Mouse (Mus musculus) gastrocnemius, postnatal 25 days (tissue): ENCODE results near the gene Cep95. TPM values are rescaled to one million over a fixed set of nuclear protein-coding genes. Genes with fewer than 3 reads are reported as not detected.
"Not testable (repeated sequence)": the region's sequence is repeated elsewhere in the genome, so short reads cannot be mapped to it uniquely, and the experiment has no call there.

Experiments used
- DNase-seq: peaks from one replicate; pipeline ENCODE4 v3.0.0; 2022
- total RNA-seq, 2 experiments: library from RNA; stranded (reverse); gene quantifications; 1 replicate in 1 of 2; 2 replicates in 1 of 2; pipeline ENCODE4 v1.2.3; 2021

Cep95 gene
- total RNA-seq, 2 experiments from 2014 or later, result 4.1 to 4.8 TPM

DNA sequence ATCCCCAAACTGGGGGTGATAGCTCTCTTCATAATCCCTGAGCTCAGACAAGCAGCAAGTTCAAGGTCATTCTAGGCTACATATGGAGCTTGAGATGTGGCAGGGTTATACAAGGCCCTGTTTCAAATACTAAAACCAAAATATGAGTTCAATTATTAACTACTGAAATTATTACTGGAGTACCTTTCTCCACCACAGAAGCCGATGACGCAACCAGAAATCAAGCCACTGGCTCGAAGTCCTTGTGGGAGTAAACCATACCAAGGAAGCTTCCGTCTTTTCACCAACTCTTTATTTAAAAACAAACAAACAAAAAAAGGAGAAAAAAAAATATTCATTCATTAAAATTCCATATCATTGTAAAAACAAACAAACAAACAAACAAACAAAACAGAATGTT, 12.1 kb upstream of the Cep95 start:
- DNase-seq, result no peak

DNA sequence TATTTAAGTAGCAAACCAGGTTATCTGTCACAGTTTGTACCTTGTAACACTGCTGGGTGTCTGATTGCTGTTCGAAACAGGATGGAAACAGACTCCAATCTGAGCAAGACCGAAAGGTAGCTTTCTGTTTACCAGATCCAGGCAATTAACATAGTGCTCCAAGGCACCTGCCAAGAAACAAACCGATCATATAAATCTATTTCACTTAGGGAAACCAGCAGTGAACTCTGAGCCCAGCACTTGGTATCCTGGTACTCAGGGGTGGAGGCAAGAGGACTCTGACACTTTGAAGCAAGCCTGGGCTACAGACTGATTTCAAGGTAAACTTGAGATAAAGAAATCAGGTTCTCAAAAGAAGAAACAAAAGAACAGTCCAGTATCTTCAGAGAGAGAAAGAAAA, 11.7 kb upstream of the Cep95 start:
- no peak for DNase-seq

DNA sequence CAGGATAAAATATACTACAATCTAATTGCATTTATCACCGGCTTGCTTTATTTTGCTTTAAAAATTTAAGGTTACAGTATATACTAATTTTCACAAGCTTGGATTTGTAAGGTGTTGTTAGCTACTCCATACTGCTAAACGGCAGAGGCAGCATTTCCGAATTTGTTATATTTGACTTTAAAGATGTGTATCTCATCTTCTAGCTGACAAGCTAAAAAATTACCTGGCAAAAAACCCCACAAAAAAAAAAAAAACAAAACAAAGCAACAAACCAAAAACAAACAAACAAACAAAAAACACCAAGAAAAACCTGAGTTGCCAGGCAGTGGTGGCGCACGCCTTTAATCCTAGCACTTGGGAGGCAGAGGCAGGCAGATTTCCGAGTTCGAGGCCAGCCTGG, 10.9 kb upstream of the Cep95 start:
- no peak for DNase-seq

DNA sequence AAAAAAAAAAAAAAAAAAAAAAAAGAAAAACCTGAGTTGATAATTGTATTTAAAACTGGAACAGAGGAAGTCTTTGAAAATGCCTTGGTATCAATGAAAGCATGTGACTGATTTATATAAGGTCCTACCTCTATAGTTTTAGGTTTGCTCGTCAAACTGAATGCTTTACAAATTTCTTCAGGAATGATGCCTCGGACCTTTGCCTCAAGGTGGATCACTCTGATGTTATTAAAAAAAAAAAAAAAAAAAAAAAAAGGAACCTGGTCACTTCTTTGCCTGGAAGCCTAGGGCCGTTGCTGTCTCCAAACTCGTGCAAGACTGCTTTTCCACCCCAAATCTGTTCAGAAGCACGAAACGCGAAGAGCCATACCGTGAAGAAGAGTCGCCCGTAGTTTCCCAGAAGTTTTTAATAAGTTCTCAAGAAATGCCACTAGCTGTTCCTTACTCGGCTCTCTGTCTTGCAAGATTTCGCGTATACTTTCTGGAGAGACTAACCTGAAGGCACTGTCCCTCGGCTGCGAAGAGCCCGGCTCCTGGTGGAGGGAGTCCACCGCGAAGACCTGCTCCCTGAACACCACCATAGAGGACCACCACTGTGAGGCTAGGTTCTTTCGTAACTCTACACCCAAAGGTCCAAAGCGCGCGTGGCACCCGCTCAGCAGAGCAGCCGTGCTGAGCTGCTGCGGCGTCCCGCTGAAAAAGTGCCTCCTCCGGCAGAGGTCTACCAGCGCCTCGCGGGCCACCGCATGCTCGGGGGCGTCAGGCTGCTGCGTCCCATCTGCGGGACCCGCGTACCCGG, 10.3 kb upstream of the Cep95 start:
- DNase-seq, result no peak

DNA sequence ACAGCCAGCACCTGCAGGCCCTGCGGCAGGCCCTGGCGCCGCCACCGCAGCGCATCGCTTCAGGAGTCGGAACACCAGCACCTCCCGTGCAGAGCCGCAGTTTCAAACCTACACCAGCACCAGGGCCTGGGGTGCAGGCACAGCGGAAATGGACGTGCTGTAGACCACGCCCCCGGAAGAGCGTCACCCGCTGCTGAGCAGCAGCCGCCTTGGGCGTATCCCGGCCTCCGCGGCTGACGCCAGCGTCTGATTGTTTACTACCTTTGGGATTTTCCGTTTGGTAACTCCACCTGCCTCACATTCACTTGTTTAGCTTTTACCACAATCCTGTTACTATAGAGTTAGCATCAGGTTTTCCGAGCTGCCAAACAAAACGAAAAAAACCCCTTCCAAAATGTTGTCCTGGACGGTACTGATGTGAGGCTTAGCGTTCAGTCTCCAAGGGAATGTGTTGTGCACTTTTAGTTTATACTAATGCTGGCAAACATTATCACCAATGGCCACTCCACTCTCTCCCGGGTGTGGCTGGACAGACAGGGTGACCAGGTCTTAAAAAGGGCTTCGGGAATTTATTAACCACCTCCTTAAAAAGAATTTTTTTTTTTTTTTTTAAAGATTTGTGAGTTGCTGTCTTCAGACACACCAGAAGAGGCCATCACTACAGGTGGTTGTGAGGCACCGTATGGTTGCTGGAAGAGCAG, 9.5 kb upstream of the Cep95 start, which contains the start of gene Polg2:
Polg2 (minus strand) TSS at position 150 of the 701 bp plus-strand sequence.
- peak; percentile 90 for DNase-seq

DNA sequence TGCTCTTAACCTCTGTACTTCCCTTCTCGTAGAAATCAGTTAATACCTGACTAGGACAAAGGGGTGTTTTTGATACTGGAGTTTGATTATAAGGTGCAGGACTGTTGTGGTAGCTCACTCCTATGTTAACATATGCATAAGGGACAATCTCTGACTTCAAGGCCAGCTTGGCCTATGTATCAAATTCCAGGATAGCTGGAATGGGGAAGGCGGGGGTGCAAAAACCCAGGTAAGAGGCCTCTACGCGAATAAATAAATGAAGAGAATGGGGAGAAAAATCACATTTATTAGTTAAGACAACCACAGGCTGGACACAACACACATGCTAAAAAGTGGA, 9.0 kb upstream of the Cep95 start:
- DNase-seq, result no peak

DNA sequence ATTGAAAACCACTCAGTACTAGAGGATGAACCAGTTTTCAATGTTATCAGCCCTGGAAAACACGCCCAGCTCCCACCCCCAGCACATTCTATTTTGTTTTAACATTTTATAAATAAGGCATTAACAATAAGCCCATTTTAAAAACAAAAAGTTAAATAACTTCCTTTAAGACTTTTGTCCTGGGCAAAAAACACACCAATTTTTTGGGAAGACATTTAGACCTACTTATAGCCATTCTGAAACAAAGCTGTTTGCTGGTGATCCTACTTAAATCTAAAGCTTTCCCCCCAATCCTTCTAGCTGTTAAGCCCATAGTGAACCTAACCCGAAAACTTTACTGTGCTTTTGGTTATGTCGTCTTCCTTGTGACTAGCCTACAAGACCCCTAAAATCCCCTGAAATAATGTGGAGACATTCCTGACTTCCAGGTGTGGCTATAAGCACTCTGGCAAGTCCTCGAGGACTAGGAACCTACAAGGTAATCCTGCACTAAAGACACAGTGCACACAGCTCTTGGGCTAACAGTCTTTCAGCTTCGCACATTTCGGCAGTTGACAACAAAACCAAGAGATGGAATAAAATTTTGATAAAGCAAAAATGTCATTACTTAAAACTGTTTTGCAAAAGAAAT, 8.3 kb upstream of the Cep95 start:
- DNase-seq, result no peak

DNA sequence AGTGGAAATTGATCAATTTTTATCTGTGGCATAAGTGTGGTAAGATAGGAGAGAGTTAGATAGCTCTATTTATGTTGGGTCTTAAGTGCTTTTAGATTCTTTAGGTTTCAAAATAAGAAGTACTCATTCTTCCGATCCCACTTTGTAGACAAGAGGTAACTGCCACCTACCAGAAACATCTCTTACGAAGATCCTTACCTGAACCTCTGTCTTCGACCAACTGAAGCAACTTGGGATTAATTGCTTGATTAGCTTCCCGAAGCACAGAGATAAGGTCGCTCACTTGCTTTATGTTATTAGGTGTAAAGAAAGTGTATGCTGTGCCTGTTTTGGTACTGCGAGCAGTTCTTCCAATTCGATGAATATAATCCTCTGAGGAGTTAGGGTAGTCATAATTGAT, 6.8 kb upstream of the Cep95 start:
- DNase-seq, result not testable (repeated sequence)

DNA sequence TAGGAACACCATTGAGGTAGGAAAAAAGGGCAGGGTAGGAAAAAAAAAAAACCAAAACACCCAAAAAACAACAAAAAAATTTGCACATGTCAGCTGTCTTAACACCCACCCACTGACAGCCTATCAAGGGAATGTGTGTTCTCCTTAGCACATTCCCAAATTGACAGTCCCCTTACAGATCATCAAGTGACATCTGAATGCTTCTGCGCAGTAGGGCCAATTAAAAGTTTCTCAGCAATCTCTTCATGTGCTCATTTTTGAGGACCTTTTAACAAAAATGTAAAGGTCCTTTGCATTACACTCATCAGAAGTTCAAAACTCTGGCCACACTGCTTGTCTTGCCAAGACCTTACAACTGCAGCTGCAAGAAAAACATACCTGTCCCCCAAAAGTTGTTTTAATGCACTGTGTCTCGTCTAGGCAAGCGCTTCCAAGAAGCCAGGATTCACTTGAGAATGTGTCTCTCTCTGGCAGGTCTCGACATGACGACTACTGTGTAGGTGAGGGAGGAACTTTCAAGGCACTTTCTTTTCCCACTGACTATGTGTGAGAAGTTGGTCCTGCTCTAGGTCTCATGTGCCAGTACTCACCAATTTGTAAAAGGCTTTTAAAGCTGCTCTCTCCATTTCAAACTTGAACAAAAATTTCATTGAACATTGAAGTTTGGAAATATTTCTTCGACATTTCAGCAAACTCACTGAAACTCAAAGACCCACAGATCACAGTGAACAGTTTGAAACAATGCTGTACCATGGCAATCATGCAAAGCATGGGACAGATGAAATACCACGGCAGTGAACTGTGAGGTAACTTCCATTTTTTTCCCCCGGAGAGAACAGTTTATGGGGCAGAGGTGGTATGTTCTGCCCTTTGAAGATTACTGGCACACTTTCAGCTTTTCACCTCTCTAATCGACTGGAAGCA, 5.9 kb upstream of the Cep95 start:
- no peak for DNase-seq

DNA sequence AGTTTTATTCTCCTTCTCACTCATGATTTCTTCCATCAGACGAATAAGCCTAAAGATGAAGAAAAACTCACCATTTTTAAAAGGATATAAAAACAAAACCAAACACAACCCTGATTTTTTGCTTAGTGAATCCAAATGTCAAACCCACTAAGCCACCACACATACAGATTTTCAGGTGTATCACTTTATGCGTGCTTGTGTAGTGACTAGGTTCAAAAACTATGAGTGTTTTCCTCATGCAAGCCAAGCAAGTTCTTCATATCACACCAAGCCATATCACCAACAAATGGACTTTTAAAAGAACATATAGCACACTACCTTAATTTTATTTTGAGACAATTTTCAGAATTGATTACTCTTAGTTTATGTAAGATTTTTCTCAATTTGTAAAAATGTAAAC, 4.6 kb upstream of the Cep95 start:
- no peak for DNase-seq

DNA sequence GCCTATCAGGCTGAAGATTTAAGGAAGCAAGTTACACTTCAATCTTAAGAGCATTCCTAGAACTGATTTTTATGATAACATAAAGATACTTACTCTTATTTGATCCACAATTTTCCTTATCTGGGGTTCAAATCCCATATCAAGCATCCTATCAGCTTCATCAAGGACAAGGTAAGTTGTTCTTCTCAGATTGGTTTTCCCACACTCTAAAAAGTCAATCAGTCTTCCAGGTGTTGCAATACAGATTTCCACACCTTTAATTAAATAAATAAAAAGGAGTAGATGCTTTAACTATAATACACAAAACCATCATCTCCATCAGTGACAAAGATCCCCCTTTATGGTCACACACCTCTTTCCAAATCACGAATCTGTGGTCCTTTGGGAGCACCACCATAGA, 4.0 kb upstream of the Cep95 start:
- no peak for DNase-seq

DNA sequence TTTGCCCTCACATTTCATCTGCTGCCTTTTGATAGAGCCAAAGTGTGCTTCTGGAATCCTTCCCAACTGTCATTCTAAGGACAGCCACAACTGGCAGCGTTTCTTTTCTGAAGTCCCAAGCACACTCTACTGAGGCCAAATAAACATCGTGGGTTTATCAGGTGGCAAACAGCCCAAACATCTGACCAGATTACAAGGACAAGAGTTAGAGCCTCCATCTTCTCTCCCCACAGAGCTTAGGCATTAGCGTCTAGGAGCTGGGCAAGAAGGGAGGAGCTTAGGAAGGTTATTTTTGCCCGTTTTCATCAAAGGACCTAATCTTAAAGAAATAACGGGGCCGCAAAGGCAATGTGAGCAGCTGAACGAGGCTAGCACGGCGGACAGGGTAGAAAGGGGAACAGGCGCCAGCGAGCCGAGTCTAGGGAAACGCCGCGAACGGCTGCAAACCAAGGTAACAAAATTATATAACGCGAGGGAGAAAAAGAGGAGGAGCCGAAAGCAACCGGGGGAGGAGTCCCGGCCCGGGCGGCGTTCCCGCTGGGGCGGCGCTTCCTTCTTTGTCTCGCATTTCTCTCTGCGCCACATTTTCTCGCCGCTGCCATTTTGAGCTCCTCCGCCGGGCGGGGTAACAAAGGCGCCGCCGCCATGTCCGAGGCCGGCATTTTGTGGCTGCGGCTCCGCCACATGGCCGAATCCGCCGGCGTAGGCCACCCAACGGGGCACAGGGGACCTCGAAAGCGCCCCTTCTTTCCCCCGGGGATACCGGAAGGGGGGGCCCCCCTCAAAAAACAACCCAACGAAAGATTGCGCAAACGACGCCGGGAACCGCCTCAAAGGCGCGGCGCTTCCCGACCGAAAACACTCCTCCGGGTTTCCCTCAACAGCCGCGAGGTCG, 1.7 kb upstream of the Cep95 start:
- DNase-seq, result peak; percentile 94

DNA sequence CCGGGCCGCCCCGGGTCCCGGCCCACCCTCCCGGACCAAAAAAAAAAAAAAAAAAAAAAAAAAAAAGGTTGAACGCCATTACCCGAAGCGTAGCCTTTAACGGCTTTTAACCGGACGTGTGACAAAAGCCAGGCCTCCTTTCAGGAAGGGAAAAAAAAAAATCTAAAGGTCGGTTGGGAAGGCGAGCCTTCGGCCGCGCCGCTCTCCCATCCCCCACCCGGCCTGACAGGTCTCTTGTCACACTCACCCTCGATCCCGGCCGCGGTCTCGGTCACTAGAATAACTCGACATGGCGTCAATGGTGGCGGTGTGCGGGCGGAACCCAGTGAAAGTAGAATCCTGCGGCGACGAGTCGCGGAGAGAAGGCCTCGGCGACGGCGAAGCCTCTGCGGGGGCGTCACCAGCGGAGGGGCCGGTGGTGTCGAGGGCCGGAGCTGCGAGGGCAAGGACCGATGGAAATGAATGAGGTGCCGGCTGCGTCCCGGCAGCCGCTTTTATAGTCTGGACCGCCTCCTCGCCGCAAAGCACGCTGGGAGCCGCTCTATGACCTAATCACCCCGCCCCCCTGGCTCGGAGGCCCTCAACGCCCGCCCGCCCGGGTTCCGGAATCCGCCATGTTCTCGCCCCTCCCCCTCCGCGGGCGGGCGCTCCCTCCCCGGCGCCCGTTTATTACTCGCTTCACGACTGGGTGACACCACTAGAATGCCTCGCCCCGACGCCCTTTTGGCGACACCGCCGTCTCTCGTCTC, 852 bp upstream of the Cep95 start:
- DNase-seq, result peak; percentile 98

DNA sequence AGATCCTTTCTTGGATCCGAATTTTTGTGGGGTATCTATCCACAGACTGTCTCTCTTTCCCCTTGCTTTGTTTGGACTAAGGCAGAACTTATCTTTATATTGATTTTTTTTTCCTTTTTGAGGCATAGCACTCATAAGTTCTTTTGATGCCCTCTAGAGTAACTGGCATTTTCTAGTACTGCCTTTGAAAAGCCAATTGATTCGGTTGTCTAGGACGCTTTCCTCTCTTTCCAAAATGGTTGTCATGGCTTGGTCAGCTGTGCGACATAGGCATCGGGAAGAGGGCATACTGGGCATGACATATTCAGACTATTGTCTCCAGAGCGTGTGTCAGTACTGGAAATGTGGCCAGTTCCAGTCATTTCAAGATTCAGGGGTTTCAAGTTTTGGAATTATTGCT, 597 bp downstream of the Cep95 start:
- no peak for DNase-seq

DNA sequence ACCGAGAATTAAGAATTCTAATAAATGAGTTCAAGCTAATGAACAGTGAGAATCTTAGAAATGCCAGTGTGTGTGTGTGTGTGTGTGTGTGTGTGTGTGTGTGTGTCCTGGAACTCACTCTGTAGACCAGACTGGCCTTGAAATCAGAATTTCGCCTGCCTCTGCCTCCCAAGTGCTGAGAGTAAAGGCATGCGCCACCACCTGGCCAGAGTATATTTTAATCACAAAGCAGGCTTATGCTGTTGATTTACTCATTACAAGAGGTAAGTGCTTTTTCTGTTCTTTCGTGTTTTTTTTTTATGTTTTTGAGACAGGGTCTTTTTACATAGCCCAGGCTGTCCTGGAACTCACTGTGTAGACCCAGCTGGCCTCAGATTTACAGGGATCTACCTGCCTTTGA, 4.8 kb downstream of the Cep95 start:
- DNase-seq, result no peak

DNA sequence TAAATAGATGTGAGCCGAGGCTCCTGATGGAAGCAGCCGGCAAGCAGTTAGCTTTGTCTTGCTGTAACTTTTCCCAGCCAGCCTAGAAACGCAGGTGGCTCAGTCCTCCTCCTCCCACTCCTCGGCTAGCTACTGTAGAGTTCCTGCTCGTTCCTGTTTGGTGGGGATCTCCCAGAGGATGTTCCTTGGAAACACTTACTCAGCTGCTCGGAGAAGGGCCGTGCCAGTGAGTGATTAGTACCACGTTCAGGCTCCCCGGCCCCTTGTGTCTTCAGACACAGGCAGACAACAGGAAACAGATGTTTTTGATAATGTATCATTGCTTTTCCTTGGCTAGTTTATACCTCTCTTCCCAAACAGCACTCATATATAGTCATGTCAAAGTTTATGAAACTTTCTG, 6.6 kb downstream of the Cep95 start:
- peak; percentile 24 for DNase-seq

DNA sequence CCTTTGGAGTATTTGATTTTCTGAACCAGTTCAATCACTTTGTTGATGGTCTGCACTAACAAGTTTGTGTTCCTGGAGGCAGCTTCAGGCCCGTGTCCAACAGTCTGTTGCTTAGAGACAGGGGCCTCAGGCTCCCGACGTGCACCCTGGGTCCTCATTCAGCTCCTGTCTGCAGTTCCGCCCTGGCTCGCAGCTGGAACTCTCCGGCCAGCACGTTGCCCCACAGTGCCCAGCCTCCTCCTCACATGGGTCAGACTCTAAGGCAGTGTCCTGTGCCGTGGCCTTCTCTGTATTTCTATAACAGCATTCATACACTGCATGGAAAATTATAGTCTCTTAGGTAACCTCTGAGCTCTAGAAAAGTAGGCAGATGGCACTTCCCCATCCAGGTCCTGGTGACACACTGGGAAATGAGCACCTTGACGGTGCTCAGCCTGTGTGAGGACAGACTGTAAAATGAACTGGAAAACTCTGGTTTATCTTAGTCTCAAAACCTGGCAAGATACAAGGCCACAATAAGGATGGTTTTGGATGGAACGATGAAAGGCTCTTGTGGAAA, 13.1 kb downstream of the Cep95 start:
- DNase-seq, result peak; percentile 13

DNA sequence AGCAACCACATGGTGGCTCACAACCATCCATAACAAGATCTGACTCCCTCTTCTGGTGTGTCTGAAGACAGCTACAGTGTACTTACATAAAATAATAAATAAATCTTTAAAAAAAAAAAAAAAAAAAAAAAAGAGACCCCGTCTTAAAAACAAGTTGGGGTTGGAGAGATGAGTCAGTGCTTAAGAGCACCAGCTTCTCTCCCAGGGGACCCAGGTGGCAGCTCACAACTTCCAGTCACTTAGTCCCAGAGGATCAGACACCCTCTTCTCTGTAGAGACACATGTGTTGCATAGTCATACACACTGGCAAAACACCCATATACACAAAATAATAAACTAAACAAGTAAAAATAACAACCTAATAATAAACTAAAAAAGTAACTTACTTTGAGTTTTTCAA, 18.4 kb downstream of the Cep95 start:
- not testable (repeated sequence) for DNase-seq

DNA sequence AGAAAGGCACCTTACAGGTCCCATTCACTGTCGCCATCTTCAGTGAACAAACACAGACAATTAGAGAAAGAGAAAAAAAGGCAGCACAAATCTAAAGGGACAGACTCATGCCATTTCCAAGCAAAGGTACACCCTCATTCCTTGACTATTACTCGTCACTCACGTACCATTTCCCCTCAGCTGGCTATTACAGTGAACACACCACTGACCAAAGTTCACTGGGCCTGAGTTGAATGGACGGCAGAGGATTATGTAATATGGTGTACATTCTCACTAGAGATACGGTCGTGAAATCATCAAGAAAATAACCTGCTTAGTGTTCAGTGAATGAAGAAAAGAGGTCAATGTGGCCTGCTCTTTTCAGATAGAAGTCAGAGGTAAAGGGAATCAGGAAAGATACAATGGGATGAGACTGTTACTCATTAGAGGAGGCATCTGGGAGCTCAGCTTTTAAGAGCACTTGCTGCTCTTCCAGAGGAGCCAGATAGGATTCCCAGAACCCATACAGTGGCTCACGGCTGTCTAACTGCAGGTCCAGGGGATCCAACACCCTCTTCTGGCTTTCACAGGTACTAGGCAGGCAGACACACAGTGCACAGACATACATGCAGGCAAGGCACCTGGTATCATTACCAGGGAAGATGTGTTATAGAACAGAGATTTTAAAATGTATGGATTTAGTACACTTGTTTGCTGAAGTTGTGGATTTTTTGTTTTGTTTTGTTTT, 23.5 kb downstream of the Cep95 start:
- DNase-seq, result no peak
